Mouse (Mus musculus): ENCODE data around the gene Tspan7. TPM values are rescaled to one million over a fixed set of nuclear protein-coding genes. Genes with fewer than 3 reads are reported as not detected.
A peak's percentile ranks its signal among the peaks of the same experiment; 100 is the strongest.

Tspan7 gene
- polyA plus RNA-seq, 1 experiment from 2014 or later: 74.4 TPM

DNA sequence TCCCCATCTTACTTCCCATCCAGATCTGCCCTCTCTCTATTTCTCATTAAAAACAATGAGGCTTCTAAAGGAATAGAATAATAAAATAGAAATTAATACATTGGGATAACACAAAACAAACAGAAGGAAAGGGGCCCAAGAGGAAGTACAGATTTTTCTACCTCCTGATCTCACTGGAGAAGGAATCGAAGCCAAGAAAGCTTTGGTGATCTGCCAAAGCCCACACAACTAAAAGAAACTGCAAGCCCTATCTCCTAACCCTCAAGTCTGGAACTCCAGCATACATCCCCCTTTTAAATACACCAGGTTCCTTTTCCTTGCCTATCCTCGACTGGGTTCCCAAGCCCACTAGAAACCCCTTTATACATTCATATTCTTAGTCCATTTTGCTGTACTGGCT is 90.4 kb downstream of the Tspan7 start:
- ATAC-seq (ENCODE audit: low FRiP score) (no peak), DNase-seq (ENCODE audit: low spot score, missing footprints) (no peak)
- Histone ChIP-seq H3K27me3 (ENCODE audit: control insufficient read depth, insufficient read depth, low read length) (no peaks in the 10 kb centered on the region), H3K4me2 (no peak overlapping the region), H3K4me1 (ENCODE audit: control insufficient read depth, insufficient read depth, low read length) (no peaks in the 10 kb centered on the region), H3K4me3 (ENCODE audit: low read depth, low read length) (no peak overlapping the region), H3K27ac (ENCODE audit: low read depth, low read length) (no peak overlapping the region), H3K9ac (ENCODE audit: low read length) (no peak overlapping the region), H3K9me3 (ENCODE audit: control insufficient read depth, low read length) (no peaks in the 10 kb centered on the region), H3K36me3 (ENCODE audit: control insufficient read depth, insufficient read depth, low read length) (no peaks in the 10 kb centered on the region)
- 74% methylated on average over 2 of the region's 2 CpGs for WGBS

DNA sequence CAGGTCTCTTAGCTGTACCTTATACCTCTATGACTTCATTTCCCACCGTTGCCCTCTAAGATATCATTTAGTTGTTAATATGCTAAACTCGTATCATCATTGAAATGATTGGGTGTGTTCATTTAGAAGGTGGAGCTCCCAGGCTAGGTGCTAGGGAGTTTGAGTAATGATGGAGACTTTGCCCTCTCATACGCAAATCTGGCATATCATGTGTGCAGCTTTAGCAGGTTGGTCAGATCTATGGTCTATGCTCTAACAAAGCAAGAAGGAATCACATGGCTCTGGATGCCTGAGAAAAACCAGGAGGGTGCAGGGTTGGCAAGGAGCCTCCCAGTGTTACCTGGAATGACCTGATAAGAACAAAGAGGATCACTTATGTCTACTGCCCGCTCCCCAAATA is 91.4 kb downstream of the Tspan7 start:
- no peak overlapping the region for H3K9ac ChIP-seq (ENCODE audit: low read length)
- H3K4me1 ChIP-seq (ENCODE audit: control insufficient read depth, insufficient read depth, low read length): no peaks in the 10 kb centered on the region
- no peak overlapping the region for H3K27ac ChIP-seq (ENCODE audit: low read depth, low read length)
- DNase-seq (ENCODE audit: low spot score, missing footprints): no peak
- no peak overlapping the region for H3K4me2 ChIP-seq
- H3K9me3 ChIP-seq (ENCODE audit: control insufficient read depth, low read length): no peaks in the 10 kb centered on the region
- no peaks in the 10 kb centered on the region for H3K27me3 ChIP-seq (ENCODE audit: control insufficient read depth, insufficient read depth, low read length)
- no peak overlapping the region for H3K4me3 ChIP-seq (ENCODE audit: low read depth, low read length)
- H3K36me3 ChIP-seq (ENCODE audit: control insufficient read depth, insufficient read depth, low read length): no peaks in the 10 kb centered on the region
- WGBS: 84% methylated on average over 4 of the region's 4 CpGs
- no peak for ATAC-seq (ENCODE audit: low FRiP score)

DNA sequence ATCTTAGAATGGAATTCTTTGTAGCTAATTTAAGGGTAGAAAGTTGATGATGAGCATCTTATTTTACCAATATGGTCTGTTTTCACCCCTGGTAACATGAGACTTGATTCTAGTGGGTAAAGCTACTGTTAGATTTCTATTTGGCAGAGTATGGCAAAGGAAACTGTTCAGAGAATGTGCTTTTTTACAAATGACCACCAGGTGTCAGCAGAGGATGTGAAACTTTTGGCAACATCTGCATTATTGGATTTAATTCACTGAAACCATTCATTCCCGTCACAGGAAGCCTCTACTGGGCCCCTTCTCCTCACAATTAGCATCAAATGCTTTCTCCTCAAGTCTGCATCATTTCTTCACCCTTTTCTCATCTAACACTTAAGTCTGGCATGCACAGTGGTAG is 92.4 kb downstream of the Tspan7 start:
- no peak overlapping the region for H3K4me2 ChIP-seq
- H3K27ac ChIP-seq (ENCODE audit: low read depth, low read length): no peak overlapping the region
- no peaks in the 10 kb centered on the region for H3K9me3 ChIP-seq (ENCODE audit: control insufficient read depth, low read length)
- no peaks in the 10 kb centered on the region for H3K4me1 ChIP-seq (ENCODE audit: control insufficient read depth, insufficient read depth, low read length)
- WGBS: 23% methylated on average over 1 of the region's 1 CpGs
- H3K27me3 ChIP-seq (ENCODE audit: control insufficient read depth, insufficient read depth, low read length): no peaks in the 10 kb centered on the region
- DNase-seq (ENCODE audit: low spot score, missing footprints): peak; percentile 91
- no peak for ATAC-seq (ENCODE audit: low FRiP score)
- no peaks in the 10 kb centered on the region for H3K36me3 ChIP-seq (ENCODE audit: control insufficient read depth, insufficient read depth, low read length)
- no peak overlapping the region for H3K4me3 ChIP-seq (ENCODE audit: low read depth, low read length)
- H3K9ac ChIP-seq (ENCODE audit: low read length): no peak overlapping the region

DNA sequence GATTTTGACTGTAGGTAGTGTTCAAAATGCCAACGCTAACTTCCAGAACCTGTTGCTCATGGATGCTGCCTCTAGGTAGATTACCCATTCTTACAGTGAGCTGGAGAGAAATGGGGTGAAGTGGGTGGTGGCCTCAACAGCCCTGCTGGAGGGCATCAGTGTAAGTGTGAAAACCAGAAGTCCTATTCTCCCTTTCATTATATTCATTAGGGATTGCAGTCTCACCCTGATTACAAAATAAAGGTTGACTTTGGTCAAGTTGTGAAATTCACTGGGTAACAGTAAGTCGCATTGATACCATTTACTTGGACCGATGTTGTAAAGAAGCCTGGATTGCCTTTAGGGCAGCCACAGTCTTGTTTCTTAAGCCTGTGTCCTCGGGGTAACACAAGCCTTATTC is 97.8 kb downstream of the Tspan7 start:
- no peak overlapping the region for H3K4me3 ChIP-seq (ENCODE audit: low read depth, low read length)
- WGBS: 88% methylated on average over 4 of the region's 4 CpGs
- H3K9ac ChIP-seq (ENCODE audit: low read length): no peak overlapping the region

DNA sequence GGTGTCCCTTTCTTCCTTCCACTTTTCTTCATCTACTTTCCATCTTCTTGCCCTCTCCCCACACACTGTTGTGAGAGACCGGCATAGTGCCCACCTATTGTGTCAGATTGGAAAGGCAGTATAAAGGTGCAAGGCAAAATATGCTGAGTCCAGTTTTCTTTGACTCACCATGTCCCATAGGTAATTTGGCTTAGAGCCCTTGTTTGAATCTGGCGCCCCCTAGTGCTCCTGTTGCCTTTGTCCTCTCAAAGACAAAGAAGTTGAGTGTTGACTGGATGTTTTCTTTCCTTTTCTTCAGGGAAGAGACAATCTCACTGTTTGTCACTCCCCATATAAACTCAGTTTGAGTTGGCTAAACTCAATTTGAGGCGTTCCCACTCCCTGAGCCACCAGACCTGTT is 107.3 kb downstream of the Tspan7 start:
- Histone ChIP-seq H3K4me2 (no peak overlapping the region), H3K27ac (ENCODE audit: low read depth, low read length) (no peak overlapping the region), H3K4me3 (ENCODE audit: low read depth, low read length) (no peak overlapping the region), H3K4me1 (ENCODE audit: control insufficient read depth, insufficient read depth, low read length) (no peaks in the 10 kb centered on the region), H3K9me3 (ENCODE audit: control insufficient read depth, low read length) (no peaks in the 10 kb centered on the region), H3K36me3 (ENCODE audit: control insufficient read depth, insufficient read depth, low read length) (no peaks in the 10 kb centered on the region), H3K9ac (ENCODE audit: low read length) (no peak overlapping the region), H3K27me3 (ENCODE audit: control insufficient read depth, insufficient read depth, low read length) (no peaks in the 10 kb centered on the region)
- DNase-seq (ENCODE audit: low spot score, missing footprints): no peak
- no peak for ATAC-seq (ENCODE audit: low FRiP score)
- WGBS: 62% methylated on average over 3 of the region's 3 CpGs

More for the DNA sequence above, 97.8 kb downstream of the Tspan7 start:
- H3K36me3 ChIP-seq (ENCODE audit: control insufficient read depth, insufficient read depth, low read length): no peaks in the 10 kb centered on the region
- H3K4me1 ChIP-seq (ENCODE audit: control insufficient read depth, insufficient read depth, low read length): no peaks in the 10 kb centered on the region
- H3K4me2 ChIP-seq: no peak overlapping the region
- H3K9me3 ChIP-seq (ENCODE audit: control insufficient read depth, low read length): no peaks in the 10 kb centered on the region
- no peak for DNase-seq (ENCODE audit: low spot score, missing footprints)
- no peaks in the 10 kb centered on the region for H3K27me3 ChIP-seq (ENCODE audit: control insufficient read depth, insufficient read depth, low read length)
- no peak overlapping the region for H3K27ac ChIP-seq (ENCODE audit: low read depth, low read length)
- ATAC-seq (ENCODE audit: low FRiP score): no peak

DNA sequence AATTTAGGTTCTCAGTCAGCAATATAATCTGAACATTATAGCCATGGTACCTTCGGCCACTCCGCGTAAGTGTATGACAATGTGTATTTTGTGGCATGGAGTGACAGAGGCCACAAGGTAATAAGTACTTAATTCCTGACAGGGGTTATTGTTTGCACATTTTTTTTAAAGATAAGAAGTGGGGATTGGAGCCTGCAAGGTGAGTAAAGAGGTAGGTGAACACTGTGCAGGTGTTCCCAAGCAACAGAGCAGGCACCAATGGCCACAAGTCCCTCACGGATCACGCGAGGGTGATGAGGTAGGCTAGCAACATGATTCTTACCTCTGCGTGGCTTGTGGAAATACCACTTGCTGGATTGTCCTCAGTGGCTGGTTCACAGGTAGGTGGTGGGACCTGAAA is 108.6 kb downstream of the Tspan7 start:
- WGBS: 96% methylated on average over 7 of the region's 7 CpGs
- ATAC-seq (ENCODE audit: low FRiP score) (no peak), DNase-seq (ENCODE audit: low spot score, missing footprints) (no peak)
- H3K27ac ChIP-seq (ENCODE audit: low read depth, low read length): no peak overlapping the region
- H3K9me3 ChIP-seq (ENCODE audit: control insufficient read depth, low read length): no peaks in the 10 kb centered on the region
- no peaks in the 10 kb centered on the region for H3K27me3 ChIP-seq (ENCODE audit: control insufficient read depth, insufficient read depth, low read length)
- H3K9ac ChIP-seq (ENCODE audit: low read length): no peak overlapping the region
- H3K36me3 ChIP-seq (ENCODE audit: control insufficient read depth, insufficient read depth, low read length): no peaks in the 10 kb centered on the region
- no peak overlapping the region for H3K4me2 ChIP-seq
- H3K4me3 ChIP-seq (ENCODE audit: low read depth, low read length): no peak overlapping the region
- H3K4me1 ChIP-seq (ENCODE audit: control insufficient read depth, insufficient read depth, low read length): no peaks in the 10 kb centered on the region

DNA sequence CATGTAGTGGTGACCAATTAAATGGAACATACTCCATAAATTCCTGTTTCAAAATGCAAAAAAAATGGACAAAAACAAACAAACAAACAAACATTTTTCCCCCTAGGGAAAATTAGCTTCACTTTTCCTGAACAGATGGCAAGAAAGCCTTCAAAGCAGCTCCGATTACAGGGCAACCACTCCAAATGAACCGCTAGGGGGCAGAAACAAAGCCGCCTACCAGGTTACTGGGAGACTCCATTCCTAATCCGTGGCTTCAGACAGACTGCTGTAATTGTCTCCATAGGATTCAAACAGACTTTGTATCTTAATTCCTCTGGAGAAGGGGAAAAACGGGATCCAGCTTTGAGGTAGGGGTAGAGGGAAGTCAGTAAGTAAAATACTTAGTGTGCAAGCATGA is 132.2 kb downstream of the Tspan7 start:
- DNase-seq (ENCODE audit: low spot score, missing footprints) (no peak), ATAC-seq (ENCODE audit: low FRiP score) (no peak)
- Histone ChIP-seq H3K9me3 (ENCODE audit: control insufficient read depth, low read length) (no peaks in the 10 kb centered on the region), H3K27me3 (ENCODE audit: control insufficient read depth, insufficient read depth, low read length) (no peaks in the 10 kb centered on the region), H3K4me3 (ENCODE audit: low read depth, low read length) (no peak overlapping the region), H3K27ac (ENCODE audit: low read depth, low read length) (no peak overlapping the region), H3K4me1 (ENCODE audit: control insufficient read depth, insufficient read depth, low read length) (no peaks in the 10 kb centered on the region), H3K36me3 (ENCODE audit: control insufficient read depth, insufficient read depth, low read length) (no peaks in the 10 kb centered on the region), H3K4me2 (no peak overlapping the region), H3K9ac (ENCODE audit: low read length) (no peak overlapping the region)
- 14% methylated on average over 5 of the region's 5 CpGs for WGBS

DNA sequence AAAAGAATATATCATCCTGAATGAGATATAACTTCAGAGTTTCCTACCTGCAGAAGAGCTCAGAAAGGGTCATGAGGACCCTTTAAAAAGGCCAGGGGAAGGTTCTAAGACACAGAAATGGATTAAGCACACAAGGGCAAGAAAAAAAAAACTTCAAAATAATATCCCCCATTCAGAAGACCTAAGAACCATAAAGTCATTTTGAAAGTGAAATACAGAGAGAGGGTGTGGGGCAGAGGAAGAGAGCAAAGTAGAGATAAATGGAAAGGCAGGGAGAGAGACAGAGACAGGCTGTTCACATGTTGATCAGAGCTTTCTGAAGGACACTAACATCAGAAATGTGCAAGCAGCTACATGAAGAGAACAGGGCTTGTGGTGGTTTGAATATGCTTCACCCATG is 156.1 kb downstream of the Tspan7 start:
- no peak overlapping the region for H3K27ac ChIP-seq (ENCODE audit: low read depth, low read length)
- DNase-seq (ENCODE audit: low spot score, missing footprints) (no peak), ATAC-seq (ENCODE audit: low FRiP score) (no peak)
- H3K9me3 ChIP-seq (ENCODE audit: control insufficient read depth, low read length): no peaks in the 10 kb centered on the region
- H3K4me3 ChIP-seq (ENCODE audit: low read depth, low read length): no peak overlapping the region
- no peaks in the 10 kb centered on the region for H3K36me3 ChIP-seq (ENCODE audit: control insufficient read depth, insufficient read depth, low read length)
- H3K27me3 ChIP-seq (ENCODE audit: control insufficient read depth, insufficient read depth, low read length): no peaks in the 10 kb centered on the region
- no peaks in the 10 kb centered on the region for H3K4me1 ChIP-seq (ENCODE audit: control insufficient read depth, insufficient read depth, low read length)
- H3K4me2 ChIP-seq: no peak overlapping the region
- no peak overlapping the region for H3K9ac ChIP-seq (ENCODE audit: low read length)

Measured in midbrain, embryonic 11.5 days (tissue).